Mouse (Mus musculus) mesoderm, embryonic 11.5 days (tissue): ENCODE data around the gene Rpl19.

Experiments used
- DNase-seq: peaks from one replicate; pipeline ENCODE4 v3.0.0-alpha.2; 2012; ENCODE audit warnings: low read depth, low spot score

The Rpl19 gene

DNA sequence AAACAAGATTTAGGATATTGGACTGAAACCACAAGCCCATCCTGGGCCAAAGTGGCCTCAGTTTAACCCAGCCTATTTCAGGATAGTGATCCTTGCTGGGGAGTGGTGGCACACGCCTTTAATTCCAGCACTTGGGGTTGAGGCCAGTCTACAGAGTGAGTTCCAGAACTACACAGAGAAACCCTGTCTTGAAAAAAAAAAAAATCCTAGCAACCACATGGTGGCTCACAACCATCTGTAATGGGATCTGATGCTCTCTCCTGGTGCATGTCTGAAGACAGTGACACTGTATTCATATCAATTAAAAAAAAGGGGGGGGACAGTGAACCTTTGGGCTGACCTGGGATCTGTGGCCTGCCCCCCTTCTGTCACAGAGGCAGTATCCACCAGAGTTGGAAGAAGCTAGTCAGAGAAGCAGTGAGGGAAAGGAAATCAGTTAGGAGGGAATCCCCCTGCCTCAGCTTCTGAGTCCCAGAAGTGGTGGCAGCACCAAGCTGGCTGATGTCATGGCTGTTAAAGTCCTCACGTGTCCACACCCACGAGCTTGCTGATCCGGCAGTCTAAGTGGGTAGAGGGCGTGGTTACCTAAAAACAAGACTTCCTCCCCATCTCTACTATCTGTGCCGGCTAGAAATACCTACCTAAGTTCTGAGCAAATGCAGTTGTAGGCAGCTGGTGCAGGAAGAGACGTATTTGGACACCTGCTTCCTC is 27.5 kb upstream of the Rpl19 start:
- no peak for DNase-seq

DNA sequence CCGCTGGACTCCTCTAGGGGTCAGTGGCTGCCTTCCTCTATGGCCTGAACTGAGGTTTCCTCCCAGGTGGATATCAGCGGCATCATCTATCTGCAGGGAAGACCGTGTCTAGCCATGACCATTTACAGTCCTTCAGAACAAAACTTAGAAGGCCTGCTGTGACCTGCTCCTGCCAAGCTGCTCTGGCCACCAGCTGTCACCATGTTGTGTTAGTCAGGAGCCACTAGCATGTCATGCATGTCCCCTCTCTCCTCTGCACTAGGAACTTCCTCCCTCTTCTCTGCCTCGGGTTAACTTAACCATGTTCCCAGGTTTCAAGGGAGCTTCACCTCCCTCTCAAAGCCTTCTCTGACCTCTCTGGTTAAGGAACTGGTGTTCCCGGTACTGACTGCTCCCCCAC is 26.8 kb upstream of the Rpl19 start:
- no peak for DNase-seq

DNA sequence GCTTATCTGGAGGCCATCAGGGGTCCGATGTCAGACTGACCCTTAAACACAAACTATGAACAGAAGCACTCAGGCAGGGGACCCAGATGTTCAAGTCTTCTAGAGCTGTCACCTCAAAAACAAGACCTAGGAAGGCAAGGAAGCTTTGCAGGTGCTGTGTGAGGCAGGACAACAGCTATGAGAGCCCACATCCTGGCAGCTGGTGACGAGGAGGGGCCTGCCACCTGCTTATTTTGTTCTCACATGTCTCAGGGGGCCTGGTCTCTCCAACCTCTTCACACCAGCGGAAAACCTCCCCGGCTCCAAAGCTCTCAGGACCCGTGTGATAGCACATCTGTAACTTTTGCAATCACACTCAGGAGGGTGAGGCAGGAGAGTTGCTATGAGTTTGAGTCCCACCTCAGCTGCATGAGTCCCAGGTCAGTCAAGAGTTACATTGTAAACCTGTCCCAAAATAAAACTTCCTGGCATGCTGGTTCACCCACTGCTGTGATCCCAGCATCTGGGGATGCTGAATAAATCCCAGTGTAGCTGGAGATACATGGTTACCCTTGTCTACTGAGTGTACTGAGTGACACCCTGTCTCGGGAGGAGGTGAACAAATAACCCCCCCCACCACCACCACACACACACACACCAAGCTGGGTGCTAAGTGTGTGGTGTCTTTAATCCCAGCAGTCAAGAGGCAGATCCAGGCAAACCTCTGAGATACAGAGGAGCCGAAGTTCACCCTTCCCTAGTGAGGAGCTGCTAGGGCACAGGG is 26.0 kb upstream of the Rpl19 start:
- DNase-seq, result no peak

DNA sequence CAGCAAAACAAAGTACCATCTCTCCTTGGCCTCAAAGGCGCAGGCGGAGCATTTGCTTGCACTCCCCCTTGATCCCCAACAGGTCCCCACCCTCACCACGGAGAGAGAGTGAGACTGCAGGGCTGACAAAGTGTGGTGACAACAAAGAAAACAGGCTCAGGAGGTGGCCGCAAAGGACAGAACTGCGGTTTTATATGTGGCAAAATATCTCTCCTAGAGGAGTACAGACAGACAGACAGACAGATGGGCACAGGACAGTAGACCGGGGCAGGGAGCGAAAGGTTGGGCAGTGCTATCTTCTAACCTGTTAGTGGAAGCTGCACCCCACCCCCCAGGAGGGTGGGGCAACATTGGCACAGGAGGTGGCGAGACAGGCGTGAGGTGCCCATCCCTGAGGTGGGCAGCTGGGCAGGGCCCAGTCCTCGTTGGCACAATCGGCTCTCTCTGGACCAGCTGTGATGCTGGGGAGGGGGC is 25.1 kb upstream of the Rpl19 start:
- no peak for DNase-seq

DNA sequence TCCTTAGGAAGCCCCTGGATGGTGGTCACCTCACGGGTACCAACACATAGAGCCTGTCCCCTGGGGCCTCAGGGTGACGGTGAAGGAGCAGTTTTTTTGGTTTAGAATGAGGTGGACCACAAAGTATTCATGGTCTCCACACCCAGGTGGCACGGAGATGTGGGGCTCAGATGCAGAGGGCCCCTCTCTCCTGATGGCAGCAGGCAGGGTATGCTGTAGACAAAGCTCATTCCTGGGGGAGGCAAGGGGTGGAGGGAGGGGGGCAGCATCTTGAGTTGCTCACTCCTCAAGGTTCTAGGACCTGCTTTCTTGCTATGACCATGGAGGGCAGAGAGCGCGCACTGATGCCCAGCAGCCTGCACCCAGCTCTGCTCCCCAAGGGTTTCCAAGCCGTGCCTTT is 24.5 kb upstream of the Rpl19 start:
- DNase-seq, result no peak

DNA sequence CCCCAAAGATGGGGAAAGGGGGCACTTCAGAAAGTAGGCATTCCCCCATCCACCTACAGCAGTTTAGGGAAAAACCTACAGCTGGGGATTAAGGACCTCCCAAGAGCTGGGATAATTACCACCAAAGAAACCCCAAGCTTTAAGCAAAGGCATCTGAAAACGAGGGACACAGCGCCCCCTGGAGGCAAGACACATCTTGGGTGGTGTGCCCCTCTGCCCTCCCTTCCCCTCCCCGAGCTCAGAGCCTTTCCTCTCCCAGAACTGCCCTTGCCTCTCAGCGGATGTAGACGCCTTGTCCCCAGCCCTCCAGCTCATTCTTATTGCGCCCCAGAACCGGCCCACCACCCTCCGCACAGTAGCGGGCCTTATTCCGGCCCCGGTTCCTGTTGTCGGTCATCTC is 23.9 kb upstream of the Rpl19 start:
- DNase-seq, result peak; percentile 87

DNA sequence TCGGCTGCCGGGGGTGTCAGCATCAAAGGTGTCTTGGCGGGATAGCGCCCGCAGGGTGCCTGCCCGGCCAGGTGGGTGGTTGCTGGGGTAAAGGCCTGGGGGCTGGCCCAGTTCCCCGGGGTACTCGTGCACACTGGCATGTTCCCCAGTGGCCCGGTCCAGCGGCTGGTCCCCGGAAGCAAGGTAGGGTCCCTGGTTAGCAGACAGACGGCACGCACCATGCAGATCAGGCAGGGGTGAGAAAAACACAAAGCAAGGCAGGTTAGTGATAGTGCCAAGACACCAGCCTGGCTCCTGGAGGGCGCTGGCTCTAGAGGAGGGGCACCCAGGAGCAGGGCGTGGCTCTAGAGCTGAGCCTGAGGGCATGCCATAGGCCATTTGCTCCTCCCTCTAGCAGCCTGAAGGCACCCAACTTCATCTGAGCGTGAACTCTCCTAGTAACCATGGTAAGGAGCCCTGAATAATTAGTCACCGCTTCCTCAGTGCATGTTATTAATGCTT is 23.3 kb upstream of the Rpl19 start:
- no peak for DNase-seq

DNA sequence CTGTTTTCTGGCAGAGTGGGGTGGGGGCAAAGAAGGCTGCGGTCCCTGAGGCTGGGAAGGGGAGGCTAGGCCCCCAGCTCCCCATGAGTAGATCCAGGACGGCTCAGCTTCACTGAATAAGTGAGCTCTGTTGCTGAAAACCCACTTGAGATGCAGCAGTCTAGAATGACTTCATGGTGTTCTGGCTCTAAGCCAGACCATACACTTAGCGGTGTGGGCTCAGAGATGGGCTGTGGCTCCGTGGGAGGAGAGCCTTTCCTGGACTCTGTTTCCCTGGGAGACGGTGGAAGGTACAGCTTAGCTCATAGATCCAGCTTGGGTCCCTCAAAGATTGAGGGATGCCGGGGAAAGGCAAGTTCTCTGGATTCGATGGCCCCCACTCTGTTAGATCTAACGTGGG is 22.3 kb upstream of the Rpl19 start:
- DNase-seq, result no peak

DNA sequence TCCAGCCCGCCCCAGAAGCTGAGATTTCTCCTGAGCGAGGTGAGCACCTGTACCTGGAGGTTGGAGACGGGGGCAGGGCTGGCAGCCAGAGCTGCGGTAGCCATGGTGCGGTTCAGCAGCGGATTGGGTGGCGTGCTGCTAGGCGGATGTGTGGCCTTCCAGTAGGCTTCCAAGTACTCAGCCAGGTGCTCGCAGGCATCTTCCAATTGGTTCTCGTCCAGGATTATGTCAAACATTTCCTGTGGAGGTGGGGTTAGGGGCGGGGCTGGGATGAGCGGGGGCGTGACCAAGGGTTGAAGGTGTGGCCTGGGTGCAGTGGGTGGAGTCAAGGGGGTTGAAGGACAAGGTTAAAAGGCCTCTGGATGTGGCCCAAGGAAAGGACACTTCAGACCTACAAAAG is 21.4 kb upstream of the Rpl19 start:
- no peak for DNase-seq

DNA sequence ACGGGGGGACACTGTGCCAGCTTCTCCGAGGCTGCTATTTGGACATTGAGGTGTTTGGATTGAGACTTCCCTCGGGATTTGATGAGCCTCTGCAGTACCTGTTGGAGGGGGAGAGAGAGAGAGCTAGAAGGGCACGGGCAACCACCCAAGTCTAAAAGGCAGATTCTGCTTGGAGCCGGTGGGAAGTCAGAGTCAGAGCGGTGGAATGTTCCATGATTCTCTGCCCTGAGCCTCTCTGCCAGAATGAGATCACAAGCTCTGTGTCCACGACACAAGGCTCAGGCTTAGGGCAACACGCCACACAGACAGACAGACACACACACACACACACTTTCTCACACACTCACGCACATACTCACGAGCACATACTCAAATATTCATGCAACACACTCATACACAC is 20.8 kb upstream of the Rpl19 start:
- no peak for DNase-seq

DNA sequence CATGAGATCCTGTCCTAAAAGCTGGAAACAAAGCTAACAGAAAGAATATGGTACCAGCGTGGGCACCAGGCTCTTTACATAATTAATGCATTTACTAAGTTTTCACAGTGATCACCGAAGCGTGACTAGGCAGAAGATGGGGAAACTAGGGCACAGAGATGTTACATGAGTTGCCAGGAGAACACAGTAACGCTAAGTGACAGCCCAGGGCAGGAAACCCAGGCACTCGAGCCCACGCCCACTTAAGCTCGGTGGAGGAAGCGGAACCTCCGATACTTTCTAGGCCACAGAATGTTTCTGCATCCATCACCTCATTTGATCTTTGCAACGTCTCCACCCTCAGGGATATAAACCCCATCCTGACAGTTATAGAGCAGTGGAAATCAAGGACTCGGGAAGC is 18.4 kb upstream of the Rpl19 start:
- no peak for DNase-seq

DNA sequence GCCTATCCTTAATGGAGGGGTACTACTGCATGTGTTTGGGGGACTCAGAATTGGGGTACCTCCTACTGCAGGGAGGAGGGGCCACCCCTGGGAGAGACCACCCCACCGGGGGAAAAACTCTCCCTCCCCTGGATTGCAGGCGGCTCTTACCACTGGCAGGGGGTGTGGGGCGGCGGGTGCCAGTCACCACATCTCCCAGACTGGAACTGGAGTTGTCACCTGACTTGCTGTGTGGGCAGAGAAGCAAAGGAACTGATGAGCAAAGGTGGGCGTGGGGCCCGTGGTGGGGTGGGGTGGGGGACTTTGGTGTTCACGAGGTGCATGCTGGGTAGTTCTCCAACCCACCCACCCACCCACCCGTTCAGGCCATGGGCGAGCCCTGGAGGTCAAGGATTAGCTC is 14.8 kb upstream of the Rpl19 start:
- no peak for DNase-seq

DNA sequence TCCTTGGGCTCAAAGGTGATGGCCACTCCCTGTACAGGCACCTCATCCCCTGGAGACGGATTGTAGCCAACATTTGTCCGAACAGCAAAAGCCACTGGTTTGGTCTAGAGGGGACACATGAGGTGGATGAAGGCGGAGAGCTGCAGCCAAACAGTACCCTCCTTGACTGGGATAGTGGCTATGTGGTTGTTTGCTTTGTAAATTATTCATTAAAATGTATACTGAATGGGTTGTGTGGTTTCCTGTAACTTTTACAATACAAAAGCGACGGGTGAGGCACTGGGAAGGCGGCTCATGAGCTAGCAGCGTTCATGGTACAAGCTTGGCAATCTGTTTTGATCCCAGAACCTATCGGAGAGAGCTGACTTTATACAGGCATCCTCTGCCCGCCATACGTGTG is 13.7 kb upstream of the Rpl19 start:
- DNase-seq, result no peak

DNA sequence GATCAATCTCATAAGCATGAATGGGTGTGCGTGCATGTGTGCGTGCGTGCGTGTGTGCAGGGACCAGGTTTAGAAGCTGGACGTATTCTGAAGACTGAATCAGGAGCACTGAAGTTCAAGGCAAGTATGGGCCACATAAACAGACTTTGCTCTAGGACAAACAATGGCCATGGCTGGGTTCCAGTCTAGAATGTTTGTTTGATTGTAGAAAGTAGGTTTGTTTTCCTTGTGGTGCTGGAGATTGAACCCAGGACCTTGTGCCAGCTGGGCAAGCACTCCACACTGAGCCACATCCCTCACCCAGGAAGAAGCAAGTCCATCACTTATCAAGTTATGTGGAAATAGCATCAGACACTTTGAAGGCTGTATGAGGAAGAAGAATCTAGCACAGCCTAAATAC is 10.3 kb upstream of the Rpl19 start:
- DNase-seq, result no peak

DNA sequence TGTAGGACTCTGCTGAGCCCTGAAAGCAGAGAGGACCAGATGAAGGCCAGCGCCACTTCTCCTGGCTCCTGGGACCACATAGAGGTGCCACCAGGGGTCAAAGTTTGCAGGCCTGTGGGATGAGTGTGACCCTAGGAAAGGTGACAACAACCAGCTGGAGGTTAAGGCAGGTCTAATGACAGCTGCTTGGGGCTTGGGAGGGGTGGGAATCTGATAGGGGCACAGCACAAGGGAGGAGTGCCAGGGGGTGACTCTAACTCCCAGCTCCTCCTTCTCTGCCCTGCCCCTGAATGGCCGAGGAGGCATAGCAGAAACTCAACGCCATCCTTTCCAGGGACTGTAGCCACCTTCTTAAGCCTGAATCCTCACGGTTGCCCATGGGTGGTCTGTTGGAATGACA is 9.7 kb upstream of the Rpl19 start:
- DNase-seq, result no peak

DNA sequence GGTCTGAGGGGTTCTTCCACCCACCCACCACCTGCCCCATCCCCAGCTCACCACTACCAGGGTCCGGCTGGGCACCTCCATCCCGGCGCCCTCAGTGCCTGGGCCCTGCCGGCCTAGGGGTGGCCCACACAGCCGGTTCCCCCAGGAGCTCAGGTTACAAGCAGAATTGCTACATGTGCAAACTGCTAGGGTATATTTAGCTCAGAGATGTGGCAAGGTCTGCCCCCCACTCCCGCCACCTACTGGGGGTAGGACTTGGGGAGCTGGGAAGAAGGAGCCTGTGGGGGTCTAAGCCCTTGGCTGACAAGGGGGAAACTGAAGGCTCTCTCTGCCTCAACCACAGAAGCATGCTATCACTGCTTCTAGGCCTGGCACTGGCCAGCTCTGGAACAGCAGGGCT is 8.3 kb upstream of the Rpl19 start:
- DNase-seq, result no peak

DNA sequence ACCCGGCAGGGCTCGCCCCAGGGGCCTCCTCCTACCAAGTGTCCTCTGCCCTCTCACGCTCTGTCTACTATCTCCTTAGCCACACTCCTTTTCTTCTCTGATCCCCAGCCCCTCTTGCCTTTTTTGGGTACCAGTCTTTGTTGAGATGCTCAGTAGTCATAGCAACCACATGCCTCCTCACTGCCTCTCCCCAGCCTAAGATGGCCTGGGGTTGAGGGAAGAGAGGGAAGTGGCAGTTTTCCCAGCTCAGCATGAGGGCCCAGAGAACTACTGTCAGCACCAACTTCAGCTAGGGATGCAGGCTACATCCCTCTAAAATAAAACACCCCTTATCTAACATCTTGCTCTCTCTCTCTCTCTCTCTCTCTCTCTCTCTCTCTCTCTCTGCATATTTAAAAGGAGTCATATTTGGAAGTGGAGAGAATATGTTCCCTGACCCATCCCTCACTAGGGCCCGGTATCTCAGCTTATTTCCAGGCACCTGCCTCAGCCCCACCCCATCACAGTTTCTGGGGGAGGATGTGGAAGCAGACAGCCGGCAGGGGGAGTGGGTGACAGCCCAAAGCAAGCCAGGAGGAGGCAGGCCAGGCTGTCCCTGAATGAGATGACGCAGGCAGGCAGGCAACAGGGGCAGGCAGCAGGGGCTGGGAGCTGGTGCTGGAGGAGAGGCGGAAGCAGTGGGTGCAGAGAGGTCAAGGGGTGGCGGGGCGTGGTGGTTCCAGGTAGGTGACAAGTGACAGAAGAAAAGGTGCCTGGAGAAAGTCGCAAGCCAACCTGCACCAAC is 7.5 kb upstream of the Rpl19 start:
- DNase-seq, result no peak

DNA sequence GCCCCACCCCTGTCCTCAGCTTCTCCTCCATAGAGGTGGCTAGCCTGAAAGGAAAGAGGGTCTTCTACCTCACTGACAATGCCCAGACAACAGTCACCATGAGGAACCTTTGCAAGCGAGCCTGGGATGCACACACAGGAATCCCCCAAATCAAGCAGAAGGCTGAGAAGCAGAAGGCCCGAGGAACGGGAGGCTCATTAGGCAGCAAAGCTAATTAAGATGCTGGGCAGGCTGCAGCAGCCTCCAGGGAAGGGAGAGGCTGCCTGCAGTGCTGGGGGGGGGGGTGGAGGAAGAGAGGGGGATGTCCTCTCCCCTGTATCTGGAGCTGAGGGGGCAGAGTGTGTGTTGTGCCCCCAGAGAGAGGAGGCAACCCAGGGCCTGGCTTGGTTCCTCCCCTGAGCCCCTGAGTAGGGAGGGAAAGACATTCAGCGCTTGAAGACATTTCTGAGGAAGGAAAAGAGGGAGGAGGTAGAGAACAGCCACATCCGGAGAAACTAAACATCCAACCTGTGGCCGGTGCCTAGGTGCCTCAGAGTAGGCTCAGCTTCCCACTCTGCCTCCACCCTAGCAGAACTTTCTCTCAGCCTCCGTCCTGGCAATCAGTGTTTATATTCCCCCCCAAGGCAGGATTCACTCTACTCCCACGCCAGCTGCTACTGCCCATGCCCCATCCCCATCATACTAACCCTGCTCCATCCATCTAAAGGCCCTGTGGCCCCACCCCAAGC is 6.5 kb upstream of the Rpl19 start:
- DNase-seq, result no peak

DNA sequence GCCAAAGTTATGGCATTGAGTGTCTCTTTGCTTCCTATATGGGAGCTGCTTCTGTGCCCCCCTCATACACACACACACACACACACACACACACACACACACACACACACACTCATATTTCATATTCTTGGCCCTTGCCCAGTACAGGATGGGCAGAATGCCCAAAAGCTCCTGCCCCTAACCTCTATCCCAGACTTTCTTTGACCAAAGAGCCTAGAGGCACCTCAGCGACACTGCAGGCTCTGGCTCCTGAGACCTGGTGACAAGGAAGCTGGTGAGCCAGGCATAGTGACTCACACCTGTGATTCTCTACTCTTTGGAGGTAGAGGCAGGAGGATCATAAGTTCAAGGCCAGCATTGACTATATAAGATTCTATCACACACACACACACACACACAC is 5.8 kb upstream of the Rpl19 start:
- DNase-seq, result no peak

DNA sequence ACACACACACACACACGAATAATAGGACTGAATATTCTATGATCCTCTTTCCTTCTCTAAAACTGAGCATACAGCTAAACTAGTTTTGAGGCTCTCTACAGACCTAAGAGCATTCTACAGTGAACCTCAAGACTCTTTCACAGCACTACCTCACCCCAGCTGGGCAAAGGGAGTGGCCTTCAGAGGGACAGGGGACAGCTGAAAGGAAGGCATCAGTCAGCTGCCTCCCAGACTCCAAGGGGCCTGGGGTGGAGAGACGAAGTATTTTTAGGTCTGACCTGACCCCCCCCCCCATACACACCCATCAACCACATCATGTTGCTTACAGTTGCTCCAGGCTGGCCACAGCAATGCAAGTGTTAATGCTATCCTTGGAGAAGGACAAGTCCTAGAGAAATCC is 5.4 kb upstream of the Rpl19 start:
- no peak for DNase-seq

DNA sequence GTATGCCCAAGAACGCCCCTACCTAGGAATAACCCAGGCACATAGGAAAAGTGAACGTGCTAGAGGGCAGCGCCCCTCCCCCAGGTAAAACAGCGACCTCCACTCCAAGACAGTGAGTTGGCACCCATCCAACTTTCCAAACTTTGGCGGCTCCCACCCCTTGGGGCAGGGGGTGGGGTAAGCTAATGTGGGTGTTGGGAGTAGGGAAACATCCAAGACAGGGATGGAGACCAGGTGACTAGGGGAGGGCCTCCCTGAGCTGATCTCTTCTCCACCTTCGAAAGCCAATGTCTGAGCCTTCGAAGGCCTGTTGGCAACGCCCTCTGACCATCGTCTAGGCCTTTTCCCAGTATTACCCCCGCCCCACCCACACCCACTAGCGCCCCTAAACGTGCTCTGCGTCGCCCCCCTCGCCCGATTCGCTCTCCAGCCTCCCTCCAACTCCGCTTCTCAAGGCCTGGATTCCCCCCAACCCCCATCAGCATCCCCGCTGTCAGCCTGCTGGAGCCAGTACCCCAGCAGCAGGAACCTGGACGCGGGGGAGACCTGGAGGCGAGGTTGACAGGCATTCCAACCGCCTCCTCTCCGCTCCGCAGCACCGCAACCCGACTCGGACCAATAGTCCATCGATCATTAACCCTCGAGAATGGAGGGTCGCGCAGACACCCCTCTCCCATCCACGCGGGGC is 4.8 kb upstream of the Rpl19 start:
- peak; percentile 50 for DNase-seq
